Mouse (Mus musculus): Measurements from ENCODE around the gene Lrrc36. TPM values are rescaled to one million over a fixed set of nuclear protein-coding genes. Genes with fewer than 3 reads are reported as not detected.

The Lrrc36 gene
- polyA plus RNA-seq, 1 experiment from 2014 or later = 0.10 TPM

- ATAC-seq = no peak
- H3K4me3 ChIP-seq (ENCODE audit: low read depth, low read length) = no peak overlapping the region
- H3K27me3 ChIP-seq (replicated peaks; ENCODE audit: control insufficient read depth, insufficient read depth, low read length) = no peaks in the 10 kb centered on the region
- WGBS = 77% methylated on average over 3 of the region's 3 CpGs
- H3K27ac ChIP-seq (ENCODE audit: low read depth, low read length) = no peak overlapping the region
- TF ChIP-seq CTCF (IDR thresholded peaks at IDR 0.05; ENCODE audit: low read depth) = no peak
- no peaks in the 10 kb centered on the region for H3K9me3 ChIP-seq (ENCODE audit: control insufficient read depth)
- H3K4me2 ChIP-seq (replicated peaks; ENCODE audit: low read depth) = no peak overlapping the region
- no peak overlapping the region for H3K9ac ChIP-seq (ENCODE audit: low read depth, low read length)
- H3K4me1 ChIP-seq (replicated peaks; ENCODE audit: control insufficient read depth, insufficient read depth, low read length) = 0 out of 2 replicates have a peak, but pooled peaks cover 8% of the 10 kb centered on the region
- peaks cover 19% of the 10 kb centered on the region; the same call in 1 of the 2 replicates for H3K36me3 ChIP-seq (ENCODE audit: control insufficient read depth, insufficient read depth)
Measured at GRCm38 (mm10) chr8:105477792-105478191, 64.4 kb downstream of the Lrrc36 start.

GRCm38 (mm10) chr8:105481013-105481412 is 67.6 kb downstream of the Lrrc36 start:
- 50% methylated on average over 2 of the region's 2 CpGs for WGBS
- H3K36me3 ChIP-seq (ENCODE audit: control insufficient read depth, insufficient read depth) = peaks cover 11% of the 10 kb centered on the region; the same call in 1 of the 2 replicates
- no peak overlapping the region for H3K27ac ChIP-seq (ENCODE audit: low read depth, low read length)
- no peak for TF ChIP-seq CTCF (IDR thresholded peaks at IDR 0.05; ENCODE audit: low read depth)
- H3K9ac ChIP-seq (ENCODE audit: low read depth, low read length) = no peak overlapping the region
- no peaks in the 10 kb centered on the region for H3K4me1 ChIP-seq (replicated peaks; ENCODE audit: control insufficient read depth, insufficient read depth, low read length)
- no peak overlapping the region for H3K4me2 ChIP-seq (replicated peaks; ENCODE audit: low read depth)
- H3K4me3 ChIP-seq (ENCODE audit: low read depth, low read length) = no peak overlapping the region
- ATAC-seq = no peak
- H3K27me3 ChIP-seq (replicated peaks; ENCODE audit: control insufficient read depth, insufficient read depth, low read length) = no peaks in the 10 kb centered on the region
- H3K9me3 ChIP-seq (ENCODE audit: control insufficient read depth) = no peaks in the 10 kb centered on the region

DNA sequence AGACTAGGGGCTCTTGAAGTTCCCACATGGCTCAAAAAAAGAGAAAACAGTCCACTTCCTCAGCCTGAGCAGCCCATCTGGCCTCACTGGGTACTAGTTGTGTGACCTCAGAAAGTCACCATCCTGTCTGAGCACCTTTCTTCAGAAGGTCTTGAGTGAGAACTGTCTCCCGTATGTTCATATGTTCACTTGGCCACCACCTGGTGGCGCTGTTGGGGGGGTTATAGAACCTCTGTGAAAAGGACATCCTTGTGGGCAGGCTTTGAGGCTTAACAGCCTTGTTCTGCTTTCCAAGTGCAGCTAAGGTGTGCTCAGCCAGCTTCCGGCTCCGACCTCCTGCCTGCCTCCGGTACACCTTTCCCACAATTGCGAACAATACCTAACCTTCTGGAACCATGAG is 68.1 kb downstream of the Lrrc36 start:
- Histone ChIP-seq H3K27ac (ENCODE audit: low read depth, low read length) (no peak overlapping the region), H3K9ac (ENCODE audit: low read depth, low read length) (no peak overlapping the region), H3K4me1 (replicated peaks; ENCODE audit: control insufficient read depth, insufficient read depth, low read length) (no peaks in the 10 kb centered on the region), H3K27me3 (replicated peaks; ENCODE audit: control insufficient read depth, insufficient read depth, low read length) (no peaks in the 10 kb centered on the region), H3K4me3 (ENCODE audit: low read depth, low read length) (no peak overlapping the region), H3K36me3 (ENCODE audit: control insufficient read depth, insufficient read depth) (peaks cover 8% of the 10 kb centered on the region; the same call in 1 of the 2 replicates), H3K4me2 (replicated peaks; ENCODE audit: low read depth) (no peak overlapping the region), H3K9me3 (ENCODE audit: control insufficient read depth) (no peaks in the 10 kb centered on the region)
- ATAC-seq = no peak
- 74% methylated on average over 6 of the region's 6 CpGs for WGBS
- peak; percentile 78 for TF ChIP-seq CTCF (IDR thresholded peaks at IDR 0.05; ENCODE audit: low read depth)

- WGBS = 75% methylated on average over 8 of the region's 8 CpGs
- no peak overlapping the region for H3K4me2 ChIP-seq (replicated peaks; ENCODE audit: low read depth)
- H3K36me3 ChIP-seq (ENCODE audit: control insufficient read depth, insufficient read depth) = peaks cover 8% of the 10 kb centered on the region; the same call in 1 of the 2 replicates
- no peaks in the 10 kb centered on the region for H3K9me3 ChIP-seq (ENCODE audit: control insufficient read depth)
- H3K4me3 ChIP-seq (ENCODE audit: low read depth, low read length) = no peak overlapping the region
- no peaks in the 10 kb centered on the region for H3K4me1 ChIP-seq (replicated peaks; ENCODE audit: control insufficient read depth, insufficient read depth, low read length)
- no peak overlapping the region for H3K27ac ChIP-seq (ENCODE audit: low read depth, low read length)
- H3K27me3 ChIP-seq (replicated peaks; ENCODE audit: control insufficient read depth, insufficient read depth, low read length) = no peaks in the 10 kb centered on the region
- no peak for ATAC-seq
- TF ChIP-seq CTCF (IDR thresholded peaks at IDR 0.05; ENCODE audit: low read depth) = no peak
- H3K9ac ChIP-seq (ENCODE audit: low read depth, low read length) = no peak overlapping the region
Measured at GRCm38 (mm10) chr8:105482123-105482522, 68.8 kb downstream of the Lrrc36 start.

DNA sequence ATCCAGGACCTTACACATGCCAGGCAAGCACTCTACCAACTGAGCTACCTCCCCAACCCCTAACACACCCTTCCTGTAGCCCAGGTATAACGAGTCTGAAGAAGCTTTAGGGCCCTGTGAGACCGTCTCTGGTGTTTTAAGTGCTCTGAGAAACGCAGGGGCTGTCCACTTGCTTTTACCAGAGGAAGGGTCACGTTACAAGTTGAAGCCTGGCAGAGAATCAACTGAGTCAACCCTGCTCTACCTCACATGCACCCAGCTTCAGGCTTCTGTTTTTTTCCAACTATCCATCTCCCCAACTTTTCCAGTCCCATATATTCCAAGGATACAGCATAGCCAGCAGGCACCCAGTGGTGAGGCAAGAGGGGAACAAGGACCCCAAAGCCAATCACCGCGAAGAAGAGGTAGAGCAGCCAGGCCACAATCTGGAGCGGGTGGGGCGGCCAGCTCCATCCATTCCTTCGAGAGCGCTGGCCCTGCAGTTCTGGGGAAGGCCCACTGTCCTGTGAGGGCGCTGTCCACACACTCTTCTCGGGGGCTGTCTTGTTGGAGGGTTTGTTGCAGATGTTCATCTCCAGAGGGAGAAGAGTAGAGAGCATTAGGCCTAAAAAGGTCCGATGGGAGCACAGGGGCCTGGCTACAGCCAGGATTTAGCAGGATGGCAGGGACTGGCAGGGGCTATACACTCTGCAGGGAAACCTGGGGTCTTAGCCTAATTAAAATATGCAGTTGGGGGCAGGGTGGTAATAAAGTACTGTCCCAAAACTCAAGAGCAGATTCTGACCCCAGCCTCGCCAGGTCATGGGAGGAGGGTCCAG is 70.0 kb downstream of the Lrrc36 start:
- Histone ChIP-seq H3K4me2 (replicated peaks; ENCODE audit: low read depth) (no peak overlapping the region), H3K9ac (ENCODE audit: low read depth, low read length) (no peak overlapping the region), H3K36me3 (ENCODE audit: control insufficient read depth, insufficient read depth) (peaks cover 7% of the 10 kb centered on the region; the same call in 1 of the 2 replicates), H3K4me3 (ENCODE audit: low read depth, low read length) (no peak overlapping the region), H3K27me3 (replicated peaks; ENCODE audit: control insufficient read depth, insufficient read depth, low read length) (no peaks in the 10 kb centered on the region), H3K27ac (ENCODE audit: low read depth, low read length) (no peak overlapping the region), H3K9me3 (ENCODE audit: control insufficient read depth) (no peaks in the 10 kb centered on the region), H3K4me1 (replicated peaks; ENCODE audit: control insufficient read depth, insufficient read depth, low read length) (no peaks in the 10 kb centered on the region)
- WGBS = 54% methylated on average over 14 of the region's 14 CpGs
- TF ChIP-seq CTCF (IDR thresholded peaks at IDR 0.05; ENCODE audit: low read depth) = peak; percentile 80
- ATAC-seq = 0 out of 2 replicates have a peak, but pooled peaks have one; percentile 13

- ATAC-seq = no peak
- no peak overlapping the region for H3K4me3 ChIP-seq (ENCODE audit: low read depth, low read length)
Measured at GRCm38 (mm10) chr8:105484030-105484368, 70.6 kb downstream of the Lrrc36 start.

More at GRCm38 (mm10) chr8:105484030-105484368, 70.6 kb downstream of the Lrrc36 start:
- Histone ChIP-seq H3K36me3 (ENCODE audit: control insufficient read depth, insufficient read depth) (0 out of 2 replicates have a peak, but pooled peaks cover 4% of the 10 kb centered on the region), H3K9ac (ENCODE audit: low read depth, low read length) (no peak overlapping the region), H3K27me3 (replicated peaks; ENCODE audit: control insufficient read depth, insufficient read depth, low read length) (no peaks in the 10 kb centered on the region), H3K4me2 (replicated peaks; ENCODE audit: low read depth) (no peak overlapping the region), H3K9me3 (ENCODE audit: control insufficient read depth) (no peaks in the 10 kb centered on the region), H3K4me1 (replicated peaks; ENCODE audit: control insufficient read depth, insufficient read depth, low read length) (no peaks in the 10 kb centered on the region), H3K27ac (ENCODE audit: low read depth, low read length) (no peak overlapping the region)
- no peak for TF ChIP-seq CTCF (IDR thresholded peaks at IDR 0.05; ENCODE audit: low read depth)
- WGBS = 69% methylated on average over 3 of the region's 3 CpGs

All from intestine, postnatal 0 days (tissue).